Mouse (Mus musculus) myocyte (in vitro differentiated cells): ENCODE measurements around the gene Snx19.

Experiments
- CEBPB ChIP-seq: IDR thresholded peaks from 2 replicates; pipeline ENCODE4 v1.6.1; 2011; ENCODE audit warnings: mild to moderate bottlenecking, moderate library complexity; ENCODE audit not compliant: poor library complexity, insufficient read depth, severe bottlenecking
- E2F4 ChIP-seq: IDR thresholded peaks from one replicate; pipeline ENCODE4 v1.6.1; 2011; ENCODE audit warnings: mild to moderate bottlenecking, control low read depth, moderate library complexity; ENCODE audit not compliant: insufficient read depth
- MAX ChIP-seq: IDR thresholded peaks from one replicate; pipeline ENCODE4 v1.6.1; 2011; ENCODE audit warnings: low read depth, mild to moderate bottlenecking, control low read depth
- MYOD1 ChIP-seq, 3 experiments: IDR thresholded peaks; one replicate each; pipeline ENCODE4 v1.6.1; 2011; ENCODE audit warnings: control low read depth in 2 of 3, low read depth in 2 of 3, mild to moderate bottlenecking in 2 of 3, moderate library complexity in 1 of 3; ENCODE audit not compliant: insufficient read length in 2 of 3, control insufficient read depth in 1 of 3
- MYOG ChIP-seq, 3 experiments: IDR thresholded peaks; one replicate each; pipeline ENCODE4 v1.6.1; 2011; ENCODE audit warnings: control low read depth in 2 of 3, low read depth in 2 of 3, mild to moderate bottlenecking in 2 of 3; ENCODE audit not compliant: insufficient read length in 2 of 3, control insufficient read depth in 1 of 3, insufficient read depth in 1 of 3
- POLR2A ChIP-seq: IDR thresholded peaks from one replicate; pipeline ENCODE4 v1.6.1; 2011; ENCODE audit warnings: low read depth, mild to moderate bottlenecking, control low read depth, moderate library complexity; ENCODE audit not compliant: insufficient read length
- POLR2AphosphoS2 ChIP-seq: IDR thresholded peaks from one replicate; pipeline ENCODE4 v1.6.1; 2011; ENCODE audit warnings: low read depth, control low read depth; ENCODE audit not compliant: insufficient read length
- REST ChIP-seq: IDR thresholded peaks from one replicate; pipeline ENCODE4 v1.6.1; 2011; ENCODE audit warnings: mild to moderate bottlenecking, control low read depth, moderate library complexity; ENCODE audit not compliant: insufficient read depth, insufficient read length
- SRF ChIP-seq: IDR thresholded peaks from one replicate; pipeline ENCODE4 v1.6.1; 2011; ENCODE audit warnings: low read depth; ENCODE audit not compliant: control insufficient read depth, insufficient read length
- TCF12 ChIP-seq: IDR thresholded peaks from one replicate; pipeline ENCODE4 v1.6.1; 2011; ENCODE audit warnings: mild to moderate bottlenecking, control low read depth; ENCODE audit not compliant: poor library complexity, insufficient read depth, severe bottlenecking
- TCF3 ChIP-seq: IDR thresholded peaks from one replicate; pipeline ENCODE4 v1.6.1; 2011; ENCODE audit warnings: low read depth, control low read depth; ENCODE audit not compliant: insufficient read length
- USF1 ChIP-seq: IDR thresholded peaks from one replicate; pipeline ENCODE4 v1.6.1; 2011; ENCODE audit warnings: low read depth, mild to moderate bottlenecking, control low read depth, moderate library complexity

DNA sequence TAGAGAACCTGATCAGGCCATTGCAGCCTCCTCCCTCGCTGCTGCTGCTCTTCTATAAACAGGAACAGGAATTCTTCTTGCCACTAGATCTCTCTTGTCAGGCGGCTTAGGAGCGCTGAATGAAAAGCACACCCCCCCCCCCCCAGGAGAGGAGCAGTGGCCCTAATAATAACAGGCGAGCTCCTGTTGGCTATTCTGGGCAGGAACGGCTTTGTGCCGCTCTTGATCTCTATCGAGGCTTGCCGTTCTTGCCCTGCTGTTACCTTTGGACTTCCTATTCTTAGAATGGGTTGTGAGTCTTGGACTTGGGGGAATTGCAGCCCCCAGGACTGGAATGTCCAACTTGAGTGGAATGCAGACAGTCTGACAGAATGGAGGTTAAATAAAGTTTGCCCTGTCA is 33.6 kb downstream of the Snx19 start:
- TF ChIP-seq POLR2AphosphoS2, result no peak
- TF ChIP-seq TCF12, result no peak
- no peak for TF ChIP-seq POLR2A
- no peak for TF ChIP-seq MYOG (IDR thresholded peaks at IDR 0.05; ENCODE audit: control insufficient read depth in 1 of 3, insufficient read depth in 1 of 3, insufficient read length in 2 of 3, low read depth in 2 of 3)
- no peak for TF ChIP-seq E2F4
- no peak for TF ChIP-seq MAX
- TF ChIP-seq CEBPB, result no peak
- no peak for TF ChIP-seq TCF3
- TF ChIP-seq SRF, result no peak
- no peak for TF ChIP-seq REST
- TF ChIP-seq USF1, result no peak
- TF ChIP-seq MYOD1 (IDR thresholded peaks at IDR 0.05; ENCODE audit: control insufficient read depth in 1 of 3, insufficient read length in 2 of 3, low read depth in 2 of 3), result no peak
